Mouse (Mus musculus) E14TG2a.4 (cell line): ENCODE measurements at regions not wholly inside any gene's neighbourhood (a gene's known extent, or its start where the extent isn't known, plus 50 kb on each side); places are given as distances from the start of the nearest gene placed in this dataset.
"Not testable (repeated sequence)": the region's sequence is repeated elsewhere in the genome, so short reads cannot be mapped to it uniquely, and the experiment has no call there.

Experiments used
- H3K27me3 ChIP-seq: 2 replicates; pipeline ENCODE4 v1.6.1; 2014; ENCODE audit warnings: low read length, control low read depth; ENCODE audit not compliant: insufficient read depth
- H3K36me3 ChIP-seq: 2 replicates; pipeline ENCODE4 v1.6.1; 2014; ENCODE audit warnings: low read length, control low read depth; ENCODE audit not compliant: insufficient read depth
- H3K4me1 ChIP-seq: replicated peaks from 2 replicates; pipeline ENCODE4 v1.6.1; 2014; ENCODE audit warnings: low read depth, low read length, control low read depth
- H3K4me3 ChIP-seq: replicated peaks from 2 replicates; pipeline ENCODE4 v1.5.1; 2014; ENCODE audit warnings: mild to moderate bottlenecking, low read length
- H3K9me3 ChIP-seq: 2 replicates; pipeline ENCODE4 v1.6.1; 2014; ENCODE audit warnings: low read length, control low read depth
- CTCF ChIP-seq: conservative IDR thresholded peaks from 2 replicates; pipeline ENCODE4 v1.5.1; 2014; ENCODE audit warnings: low read length
- NANOG ChIP-seq: IDR thresholded peaks from 2 replicates; pipeline ENCODE4 v1.6.1; 2014; ENCODE audit warnings: borderline replicate concordance, low read length, mixed read lengths
- POU5F1 ChIP-seq: IDR thresholded peaks from 2 replicates; pipeline ENCODE4 v1.6.1; 2014; ENCODE audit warnings: low read length, borderline replicate concordance

GRCm38 (mm10) chr12:79989582-79990110 is 123.2 kb downstream of the Zfp36l1 start:
- no peaks in the 10 kb centered on the region for H3K36me3 ChIP-seq
- H3K4me1 ChIP-seq = peaks cover 16% of the 10 kb centered on the region
- no peak overlapping the region for H3K4me3 ChIP-seq
- no peak for TF ChIP-seq NANOG
- no peak for TF ChIP-seq CTCF
- TF ChIP-seq POU5F1 = no peak
- peaks cover 58% of the 10 kb centered on the region for H3K27me3 ChIP-seq
- peaks cover 5% of the 10 kb centered on the region; the same call in 1 of the 2 replicates for H3K9me3 ChIP-seq

- Histone ChIP-seq H3K27me3 (peaks cover 57% of the 10 kb centered on the region), H3K4me3 (no peak overlapping the region)
Measured at GRCm38 (mm10) chr12:79988401-79989358, 124.1 kb downstream of the Zfp36l1 start.

GRCm38 (mm10) chr12:79986241-79986976 is 126.4 kb downstream of the Zfp36l1 start:
- Histone ChIP-seq H3K4me3 (no peak overlapping the region), H3K36me3 (no peaks in the 10 kb centered on the region), H3K27me3 (peaks cover 40% of the 10 kb centered on the region), H3K9me3 (no peaks in the 10 kb centered on the region), H3K4me1 (peaks cover 19% of the 10 kb centered on the region)
- TF ChIP-seq CTCF (no peak), POU5F1 (no peak), NANOG (no peak)

More at GRCm38 (mm10) chr12:79988401-79989358, 124.1 kb downstream of the Zfp36l1 start:
- Histone ChIP-seq H3K4me1 (peaks cover 13% of the 10 kb centered on the region), H3K36me3 (no peaks in the 10 kb centered on the region), H3K9me3 (peaks cover 5% of the 10 kb centered on the region; the same call in 1 of the 2 replicates)
- no peak for TF ChIP-seq NANOG
- no peak for TF ChIP-seq POU5F1
- no peak for TF ChIP-seq CTCF

- H3K4me1 ChIP-seq = peaks cover 19% of the 10 kb centered on the region
- no peaks in the 10 kb centered on the region for H3K36me3 ChIP-seq
- no peak overlapping the region for H3K4me3 ChIP-seq
- TF ChIP-seq POU5F1 (no peak), CTCF (no peak), NANOG (no peak)
- H3K9me3 ChIP-seq = no peaks in the 10 kb centered on the region
- H3K27me3 ChIP-seq = peaks cover 28% of the 10 kb centered on the region
Measured at GRCm38 (mm10) chr12:79984985-79985747, 127.6 kb downstream of the Zfp36l1 start.

GRCm38 (mm10) chr12:79984025-79984790 is 128.6 kb downstream of the Zfp36l1 start:
- TF ChIP-seq NANOG (no peak), POU5F1 (no peak), CTCF (no peak)
- H3K27me3 ChIP-seq = peaks cover 21% of the 10 kb centered on the region
- peaks cover 19% of the 10 kb centered on the region for H3K4me1 ChIP-seq
- no peaks in the 10 kb centered on the region for H3K9me3 ChIP-seq
- H3K36me3 ChIP-seq = no peaks in the 10 kb centered on the region
- no peak overlapping the region for H3K4me3 ChIP-seq

- Histone ChIP-seq H3K4me1 (peaks cover 19% of the 10 kb centered on the region), H3K9me3 (no peaks in the 10 kb centered on the region), H3K4me3 (no peak overlapping the region), H3K27me3 (peaks cover 15% of the 10 kb centered on the region), H3K36me3 (no peaks in the 10 kb centered on the region)
- no peak for TF ChIP-seq NANOG
- no peak for TF ChIP-seq POU5F1
- no peak for TF ChIP-seq CTCF
Measured at GRCm38 (mm10) chr12:79983232-79983631, 129.6 kb downstream of the Zfp36l1 start.

GRCm38 (mm10) chr12:79982497-79982896 is 130.3 kb downstream of the Zfp36l1 start:
- not testable (repeated sequence) for H3K36me3 ChIP-seq, H3K4me3 ChIP-seq, H3K9me3 ChIP-seq
- Histone ChIP-seq H3K4me1 (peaks cover 19% of the 10 kb centered on the region), H3K27me3 (peaks cover 11% of the 10 kb centered on the region)
